In the genomic region with DNA sequence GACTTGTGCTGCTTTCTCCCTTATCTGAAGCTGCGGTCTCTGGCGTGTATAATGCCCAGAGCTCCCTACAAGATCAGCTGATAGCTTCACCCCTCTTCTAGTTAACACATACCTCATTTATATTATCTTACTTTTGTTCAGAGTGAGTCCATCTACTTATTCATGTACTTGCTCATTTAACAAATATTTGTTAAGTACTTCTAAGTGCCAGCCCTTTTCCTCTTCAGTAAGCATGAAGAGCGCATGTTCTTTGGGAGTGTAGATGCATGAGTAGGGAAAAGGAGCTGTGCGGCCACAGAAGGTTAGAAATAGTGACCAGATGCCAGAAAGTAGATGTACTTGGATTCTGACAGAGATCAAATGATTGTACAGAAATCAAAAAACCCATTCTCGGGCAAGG, we compare ENCODE assay signal across 22 mouse cellular contexts.
DNase-seq lines count a peak whose midpoint lies in the region; ATAC-seq and TF ChIP-seq lines count a peak whose summit lies in the region.
"Had no signal": no experiment of that assay in that cellular context is flagged by ENCODE, and none has a peak within 500 bp of the region (broad histone marks: within the 10 kb centered on the region; RNA-seq: fewer than 3 reads in every experiment).

No protein-coding gene starts in this region.

- H3K9ac ChIP-seq in heart, embryonic 11.5 days (ENCODE audit: low read depth, low read length), result no peak overlapping the region
- no peak overlapping the region for H3K9ac ChIP-seq in lung, postnatal 0 days (replicated peaks; ENCODE audit: low read depth)
- H3K9ac ChIP-seq: embryonic facial prominence, embryonic 13.5 days; embryonic facial prominence, embryonic 15.5 days; forebrain, embryonic 12.5 days had no signal

- peaks cover 5% of the 10 kb centered on the region; the same call in 1 of the 2 replicates for H3K36me3 ChIP-seq in heart, embryonic 10.5 days
- no peaks in the 10 kb centered on the region for H3K36me3 ChIP-seq in heart, embryonic 11.5 days (ENCODE audit: control insufficient read depth, insufficient read depth, low read length)
- no peaks in the 10 kb centered on the region for H3K36me3 ChIP-seq in lung, postnatal 0 days (ENCODE audit: insufficient read depth, low read length)
- H3K36me3 ChIP-seq: embryonic facial prominence, embryonic 13.5 days; embryonic facial prominence, embryonic 15.5 days; forebrain, embryonic 10.5 days; forebrain, embryonic 12.5 days had no signal

- peak; percentile 41 for DNase-seq in heart, embryonic 10.5 days (ENCODE audit: low spot score)
- DNase-seq in lung, postnatal 0 days (ENCODE audit: low spot score), result peak; percentile 83
- DNase-seq in lung, postnatal 10 days, result no peak
- DNase-seq in lung, postnatal 36 days, result peak; percentile 19
- DNase-seq in lung, adult 18-20 months, result no peak
- DNase-seq: adrenal gland, adult 2 months; adrenal gland, postnatal 10 days; adrenal gland, postnatal 25 days; cerebellum, adult 11 months; cerebellum, adult 18-20 months; cerebellum, adult 8-10 months; cerebellum, adult 9-11 months; cerebellum, postnatal 14 days; cerebellum, postnatal 36 days; embryo, embryonic 11 days had no signal

- H3K4me3 ChIP-seq in heart, embryonic 10.5 days, result no peak overlapping the region
- no peak overlapping the region for H3K4me3 ChIP-seq in heart, embryonic 11.5 days (ENCODE audit: low read depth, low read length)
- H3K4me3 ChIP-seq in lung, postnatal 0 days (ENCODE audit: low read depth, low read length), result no peak overlapping the region
- H3K4me3 ChIP-seq: embryonic facial prominence, embryonic 13.5 days; embryonic facial prominence, embryonic 15.5 days; erythroblast, embryonic 14.5 days; forebrain, embryonic 10.5 days; forebrain, embryonic 12.5 days had no signal

- H3K4me2 ChIP-seq in heart, embryonic 11.5 days, result no peak overlapping the region
- H3K4me2 ChIP-seq in lung, postnatal 0 days (replicated peaks; ENCODE audit: low read depth, low read length), result 0 out of 2 replicates have a peak overlapping the region, but pooled peaks have one; percentile 17
- H3K4me2 ChIP-seq: embryonic facial prominence, embryonic 13.5 days; embryonic facial prominence, embryonic 15.5 days; forebrain, embryonic 12.5 days had no signal

- H3K9me3 ChIP-seq in heart, embryonic 10.5 days, result no peaks in the 10 kb centered on the region
- H3K9me3 ChIP-seq in heart, embryonic 11.5 days (replicated peaks; ENCODE audit: control insufficient read depth, low read length), result no peaks in the 10 kb centered on the region
- no peaks in the 10 kb centered on the region for H3K9me3 ChIP-seq in lung, postnatal 0 days (ENCODE audit: low read length)
- H3K9me3 ChIP-seq: embryonic facial prominence, embryonic 13.5 days; embryonic facial prominence, embryonic 15.5 days; forebrain, embryonic 10.5 days; forebrain, embryonic 12.5 days had no signal

- no peak overlapping the region for H3K27ac ChIP-seq in heart, embryonic 10.5 days
- H3K27ac ChIP-seq in heart, embryonic 11.5 days (ENCODE audit: low read depth, low read length), result no peak overlapping the region
- no peak overlapping the region for H3K27ac ChIP-seq in lung, postnatal 0 days (ENCODE audit: low read length)
- H3K27ac ChIP-seq: embryonic facial prominence, embryonic 13.5 days; embryonic facial prominence, embryonic 15.5 days; forebrain, embryonic 10.5 days; forebrain, embryonic 12.5 days had no signal

- 81% methylated on average over 5 of the region's 5 CpGs for WGBS in heart, embryonic 10.5 days
- 84% methylated on average over 5 of the region's 5 CpGs for WGBS in heart, embryonic 11.5 days (ENCODE audit: insufficient replicate concordance)
- 60% methylated on average over 5 of the region's 5 CpGs for WGBS in lung, postnatal 0 days

- no peak for TF ChIP-seq CTCF in lung, postnatal 0 days (IDR thresholded peaks at IDR 0.05)

- H3K27me3 ChIP-seq in heart, embryonic 10.5 days (ENCODE audit: insufficient read depth, poor library complexity, severe bottlenecking), result no peaks in the 10 kb centered on the region
- H3K27me3 ChIP-seq in heart, embryonic 11.5 days (ENCODE audit: control insufficient read depth, insufficient read depth, low read length), result no peaks in the 10 kb centered on the region
- no peaks in the 10 kb centered on the region for H3K27me3 ChIP-seq in lung, postnatal 0 days (replicated peaks; ENCODE audit: insufficient read depth, low read length)
- H3K27me3 ChIP-seq: embryonic facial prominence, embryonic 13.5 days; embryonic facial prominence, embryonic 15.5 days; forebrain, embryonic 12.5 days had no signal

- H3K4me1 ChIP-seq in heart, embryonic 10.5 days, result no peaks in the 10 kb centered on the region
- no peaks in the 10 kb centered on the region for H3K4me1 ChIP-seq in heart, embryonic 11.5 days (ENCODE audit: control insufficient read depth, insufficient read depth, low read length)
- H3K4me1 ChIP-seq in lung, postnatal 0 days (ENCODE audit: insufficient read depth, low read depth, low read length), result no peaks in the 10 kb centered on the region
- H3K4me1 ChIP-seq: embryonic facial prominence, embryonic 13.5 days; embryonic facial prominence, embryonic 15.5 days had no signal

- no peak for ATAC-seq in heart, embryonic 11.5 days (replicated peaks; ENCODE audit: insufficient number of reproducible peaks, low FRiP score, low TSS enrichment)
- peak; percentile 87 for ATAC-seq in lung, postnatal 0 days
- ATAC-seq: forebrain, embryonic 14.5 days had no signal

- TF ChIP-seq EP300 in lung, postnatal 0 days (IDR thresholded peaks at IDR 0.05), result peak; percentile 70

Comparison
In these comparisons a context has a peak if more than half of its experiments do, and no peak if none do; other contexts are left out.
1. DNase-seq: peak in heart, embryonic 10.5 days (single experiment), lung, postnatal 0 days (single experiment) and lung, postnatal 36 days (single experiment); none in lung, postnatal 10 days (single experiment) and lung, adult 18-20 months (0 of 2).